Mouse (Mus musculus): ENCODE data around the gene Slc34a1. TPM values are rescaled to one million over a fixed set of nuclear protein-coding genes. Genes with fewer than 3 reads are reported as not detected.

Gene Slc34a1
- polyA plus RNA-seq, 1 experiment from 2014 or later = not detected

DNA sequence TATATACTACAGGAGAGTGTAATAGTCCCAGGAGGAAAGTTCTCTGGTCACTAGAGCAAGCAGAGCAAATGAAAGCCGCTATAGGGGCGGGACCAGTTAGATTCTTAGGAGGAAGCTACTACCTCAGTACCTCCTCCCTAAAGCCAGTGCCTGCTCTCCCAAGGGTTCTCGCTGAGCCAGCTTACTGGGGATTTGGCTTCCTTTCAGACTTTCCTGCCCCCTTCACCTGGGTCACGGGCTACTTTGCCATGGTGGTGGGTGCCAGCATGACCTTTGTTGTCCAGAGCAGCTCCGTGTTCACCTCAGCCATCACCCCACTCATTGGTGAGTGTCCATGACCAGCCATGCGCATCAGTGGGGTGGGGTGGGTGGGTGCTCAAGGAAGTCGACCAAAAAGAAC is 13.8 kb downstream of the Slc34a1 start:
- H3K4me3 ChIP-seq (ENCODE audit: low read depth, low read length) = no peak overlapping the region
- WGBS = 72% methylated on average over 7 of the region's 7 CpGs
- DNase-seq (ENCODE audit: low spot score) (no peak), ATAC-seq (replicated peaks; ENCODE audit: low FRiP score, low TSS enrichment, low read depth) (no peak)
- no peak overlapping the region for H3K27ac ChIP-seq (ENCODE audit: low read depth)
- H3K36me3 ChIP-seq (ENCODE audit: control insufficient read depth, insufficient read depth, low read length) = no peaks in the 10 kb centered on the region
- no peak overlapping the region for H3K9ac ChIP-seq (ENCODE audit: low read length)
- H3K27me3 ChIP-seq (replicated peaks; ENCODE audit: control insufficient read depth, insufficient read depth, low read length) = 0 out of 2 replicates have a peak, but pooled peaks cover 4% of the 10 kb centered on the region
- H3K4me2 ChIP-seq (ENCODE audit: low read length) = no peak overlapping the region
- H3K4me1 ChIP-seq (replicated peaks; ENCODE audit: control insufficient read depth, insufficient read depth, low read length) = no peaks in the 10 kb centered on the region
- H3K9me3 ChIP-seq (ENCODE audit: control insufficient read depth, low read length) = no peaks in the 10 kb centered on the region

DNA sequence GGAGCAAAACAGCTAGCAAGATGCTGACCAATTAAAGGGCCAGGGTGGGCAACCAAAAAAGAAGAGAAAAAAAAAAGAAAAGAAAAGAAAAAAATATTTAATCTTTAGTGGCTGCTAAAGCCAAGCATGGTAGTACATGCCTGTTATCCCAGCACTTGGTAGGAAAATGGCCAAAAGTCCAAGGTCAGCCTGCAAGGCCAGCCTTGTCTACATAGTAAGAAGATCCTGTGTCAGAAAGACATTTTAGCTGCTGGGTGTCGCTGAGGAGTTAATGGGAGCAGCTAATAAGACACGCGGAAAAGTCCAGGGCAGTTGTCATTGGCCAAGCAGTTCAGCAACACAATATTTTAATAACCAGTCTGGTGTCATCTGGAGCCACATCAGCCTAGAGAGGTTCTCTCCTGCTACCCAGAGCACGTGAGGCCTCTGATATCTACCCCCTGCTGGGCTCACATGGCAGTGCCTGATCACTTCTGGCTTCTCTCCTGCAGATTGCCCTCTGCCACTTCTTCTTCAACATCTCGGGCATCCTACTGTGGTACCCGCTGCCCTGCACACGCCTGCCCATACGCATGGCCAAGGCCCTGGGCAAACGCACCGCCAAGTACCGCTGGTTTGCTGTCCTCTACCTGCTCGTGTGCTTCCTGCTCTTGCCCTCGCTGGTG is 14.8 kb downstream of the Slc34a1 start:
- 83% methylated on average over 13 of the region's 13 CpGs for WGBS
- no peak for DNase-seq (ENCODE audit: low spot score)
- H3K9me3 ChIP-seq (ENCODE audit: control insufficient read depth, low read length) = no peaks in the 10 kb centered on the region

DNA sequence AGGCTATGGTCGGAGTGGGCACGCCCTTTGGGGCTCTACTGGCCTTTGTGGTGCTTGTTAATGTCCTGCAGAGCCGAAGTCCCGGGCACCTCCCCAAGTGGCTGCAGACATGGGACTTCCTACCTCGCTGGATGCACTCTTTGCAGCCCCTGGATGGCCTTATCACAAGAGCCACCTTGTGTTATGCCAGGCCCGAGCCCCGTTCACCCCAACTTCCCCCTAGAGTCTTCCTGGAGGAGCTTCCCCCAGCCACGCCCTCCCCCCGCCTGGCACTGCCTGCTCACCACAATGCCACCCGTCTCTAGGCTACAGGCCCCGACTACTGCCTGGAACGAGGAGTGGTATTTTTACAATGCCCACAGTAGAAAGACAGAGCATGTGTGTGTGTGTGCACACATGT is 15.3 kb downstream of the Slc34a1 start:
- Histone ChIP-seq H3K9ac (ENCODE audit: low read length) (no peak overlapping the region), H3K36me3 (ENCODE audit: control insufficient read depth, insufficient read depth, low read length) (no peaks in the 10 kb centered on the region), H3K27ac (ENCODE audit: low read depth) (no peak overlapping the region), H3K4me3 (ENCODE audit: low read depth, low read length) (no peak overlapping the region), H3K4me1 (replicated peaks; ENCODE audit: control insufficient read depth, insufficient read depth, low read length) (0 out of 2 replicates have a peak, but pooled peaks cover 2% of the 10 kb centered on the region), H3K9me3 (ENCODE audit: control insufficient read depth, low read length) (no peaks in the 10 kb centered on the region), H3K4me2 (ENCODE audit: low read length) (no peak overlapping the region), H3K27me3 (replicated peaks; ENCODE audit: control insufficient read depth, insufficient read depth, low read length) (peaks cover 14% of the 10 kb centered on the region)
- DNase-seq (ENCODE audit: low spot score) (no peak), ATAC-seq (replicated peaks; ENCODE audit: low FRiP score, low TSS enrichment, low read depth) (no peak)
- WGBS = 81% methylated on average over 12 of the region's 12 CpGs

More for the DNA sequence above, 14.8 kb downstream of the Slc34a1 start:
- Histone ChIP-seq H3K27me3 (replicated peaks; ENCODE audit: control insufficient read depth, insufficient read depth, low read length) (peaks cover 9% of the 10 kb centered on the region; the same call in 1 of the 2 replicates), H3K9ac (ENCODE audit: low read length) (no peak overlapping the region), H3K4me3 (ENCODE audit: low read depth, low read length) (no peak overlapping the region), H3K4me1 (replicated peaks; ENCODE audit: control insufficient read depth, insufficient read depth, low read length) (0 out of 2 replicates have a peak, but pooled peaks cover under 1% of the 10 kb centered on the region), H3K27ac (ENCODE audit: low read depth) (no peak overlapping the region), H3K4me2 (ENCODE audit: low read length) (no peak overlapping the region), H3K36me3 (ENCODE audit: control insufficient read depth, insufficient read depth, low read length) (no peaks in the 10 kb centered on the region)
- ATAC-seq (replicated peaks; ENCODE audit: low FRiP score, low TSS enrichment, low read depth) = no peak

DNA sequence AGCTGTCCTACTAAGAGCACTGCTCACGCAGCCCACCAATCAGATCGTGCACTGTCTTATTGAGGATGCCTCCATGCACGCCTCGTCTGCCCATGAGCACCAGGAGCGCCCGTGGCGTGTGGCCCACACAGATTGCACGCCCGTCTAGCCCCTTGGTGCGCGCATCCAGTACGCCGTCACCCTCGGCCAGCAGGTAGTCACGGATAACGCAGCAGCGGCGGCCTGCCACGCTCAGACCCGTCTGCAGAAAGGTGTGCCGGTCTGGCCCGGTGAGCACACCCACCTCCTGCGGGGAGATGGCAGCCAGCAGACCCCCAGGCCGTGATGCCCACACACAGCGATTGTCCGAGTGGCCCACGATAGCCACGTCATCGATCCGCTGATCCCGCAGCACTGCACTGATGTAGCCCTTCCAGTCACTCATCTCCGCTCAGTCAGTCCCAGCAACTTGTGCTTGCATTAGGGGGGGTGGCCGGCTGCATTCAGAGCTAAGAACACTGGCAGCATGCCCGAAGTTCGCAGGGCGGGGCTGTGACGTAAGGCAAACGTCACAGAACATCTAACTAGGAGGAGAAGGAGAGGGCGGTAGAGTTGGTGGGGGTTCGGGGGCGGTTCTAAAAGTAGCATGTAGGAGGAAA is 16.9 kb downstream of the Slc34a1 start, which contains the start of gene Pfn3:
Gene Pfn3, minus strand, starts transcription at position 490 of the 638 bp plus-strand sequence.
- Histone ChIP-seq H3K9me3 (ENCODE audit: control insufficient read depth, low read length) (no peaks in the 10 kb centered on the region), H3K9ac (ENCODE audit: low read length) (peak within 1 kb of the TSS; percentile 0; the same call in 1 of the 2 replicates), H3K4me3 (ENCODE audit: low read depth, low read length) (peak within 1 kb of the TSS; percentile 16), H3K36me3 (ENCODE audit: control insufficient read depth, insufficient read depth, low read length) (no peaks in the 10 kb centered on the region), H3K4me1 (replicated peaks; ENCODE audit: control insufficient read depth, insufficient read depth, low read length) (0 out of 2 replicates have a peak, but pooled peaks cover 2% of the 10 kb centered on the region), H3K27ac (ENCODE audit: low read depth) (no peak within 1 kb of the TSS), H3K4me2 (ENCODE audit: low read length) (peak within 1 kb of the TSS; percentile 43), H3K27me3 (replicated peaks; ENCODE audit: control insufficient read depth, insufficient read depth, low read length) (peaks cover 26% of the 10 kb centered on the region)
- DNase-seq (ENCODE audit: low spot score) (peak; percentile 88), ATAC-seq (replicated peaks; ENCODE audit: low FRiP score, low TSS enrichment, low read depth) (peak; percentile 57)
- WGBS = 11% methylated on average over 41 of the region's 41 CpGs

DNA sequence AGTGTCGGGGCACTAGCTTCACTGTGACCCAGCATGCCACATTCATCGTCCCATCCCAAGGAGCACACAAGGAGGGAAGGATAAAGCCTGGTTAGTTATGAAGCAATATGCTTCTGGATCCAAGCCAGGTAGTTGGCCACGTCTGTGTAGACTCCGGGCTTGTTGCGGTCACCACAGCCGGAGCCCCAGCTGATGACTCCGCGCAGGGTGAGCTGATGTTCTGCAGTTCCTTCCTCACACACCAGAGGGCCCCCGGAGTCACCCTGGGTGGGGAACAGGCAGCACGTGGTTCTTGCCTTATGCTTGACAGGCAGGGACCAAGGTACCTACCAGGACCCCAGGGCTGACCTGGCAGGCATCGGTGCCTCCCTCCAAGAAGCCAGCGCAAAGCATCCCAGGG is 20.0 kb downstream of the Slc34a1 start:
- 10% methylated on average over 12 of the region's 12 CpGs for WGBS
- H3K4me1 ChIP-seq (replicated peaks; ENCODE audit: control insufficient read depth, insufficient read depth, low read length) = 0 out of 2 replicates have a peak, but pooled peaks cover 2% of the 10 kb centered on the region
- no peak overlapping the region for H3K4me2 ChIP-seq (ENCODE audit: low read length)
- no peak overlapping the region for H3K27ac ChIP-seq (ENCODE audit: low read depth)
- H3K9me3 ChIP-seq (ENCODE audit: control insufficient read depth, low read length) = no peaks in the 10 kb centered on the region
- peak; percentile 62 for ATAC-seq (replicated peaks; ENCODE audit: low FRiP score, low TSS enrichment, low read depth)
- peak; percentile 94 for DNase-seq (ENCODE audit: low spot score)
- peaks cover 49% of the 10 kb centered on the region for H3K27me3 ChIP-seq (replicated peaks; ENCODE audit: control insufficient read depth, insufficient read depth, low read length)
- H3K4me3 ChIP-seq (ENCODE audit: low read depth, low read length) = no peak overlapping the region
- H3K36me3 ChIP-seq (ENCODE audit: control insufficient read depth, insufficient read depth, low read length) = no peaks in the 10 kb centered on the region
- no peak overlapping the region for H3K9ac ChIP-seq (ENCODE audit: low read length)

DNA sequence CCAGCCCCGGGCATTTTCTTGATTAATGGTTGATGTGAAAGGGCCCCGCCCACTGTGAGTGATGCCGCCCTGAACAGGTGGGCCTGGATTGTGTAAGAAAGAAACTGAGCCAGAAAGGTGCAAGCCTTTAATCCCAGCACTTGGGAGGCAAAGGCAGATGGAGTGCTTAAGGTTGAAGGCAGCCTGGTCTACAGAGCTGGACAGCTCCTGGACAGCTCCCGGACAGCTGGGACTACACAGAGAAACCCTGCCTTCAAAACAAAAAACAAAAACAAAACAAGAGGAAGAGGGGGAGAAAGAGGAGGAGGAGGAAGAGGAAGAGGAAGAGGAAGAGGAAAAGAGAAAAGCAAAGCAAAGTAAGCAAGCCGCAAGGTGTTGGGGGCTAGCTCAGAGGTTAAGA is 21.2 kb downstream of the Slc34a1 start:
- WGBS = 75% methylated on average over 5 of the region's 5 CpGs
- Histone ChIP-seq H3K27me3 (replicated peaks; ENCODE audit: control insufficient read depth, insufficient read depth, low read length) (peaks cover 49% of the 10 kb centered on the region), H3K4me1 (replicated peaks; ENCODE audit: control insufficient read depth, insufficient read depth, low read length) (0 out of 2 replicates have a peak, but pooled peaks cover 2% of the 10 kb centered on the region), H3K4me3 (ENCODE audit: low read depth, low read length) (no peak overlapping the region), H3K36me3 (ENCODE audit: control insufficient read depth, insufficient read depth, low read length) (no peaks in the 10 kb centered on the region), H3K4me2 (ENCODE audit: low read length) (no peak overlapping the region), H3K27ac (ENCODE audit: low read depth) (no peak overlapping the region), H3K9me3 (ENCODE audit: control insufficient read depth, low read length) (no peaks in the 10 kb centered on the region), H3K9ac (ENCODE audit: low read length) (no peak overlapping the region)
- ATAC-seq (replicated peaks; ENCODE audit: low FRiP score, low TSS enrichment, low read depth) = no peak
- DNase-seq (ENCODE audit: low spot score) = no peak

DNA sequence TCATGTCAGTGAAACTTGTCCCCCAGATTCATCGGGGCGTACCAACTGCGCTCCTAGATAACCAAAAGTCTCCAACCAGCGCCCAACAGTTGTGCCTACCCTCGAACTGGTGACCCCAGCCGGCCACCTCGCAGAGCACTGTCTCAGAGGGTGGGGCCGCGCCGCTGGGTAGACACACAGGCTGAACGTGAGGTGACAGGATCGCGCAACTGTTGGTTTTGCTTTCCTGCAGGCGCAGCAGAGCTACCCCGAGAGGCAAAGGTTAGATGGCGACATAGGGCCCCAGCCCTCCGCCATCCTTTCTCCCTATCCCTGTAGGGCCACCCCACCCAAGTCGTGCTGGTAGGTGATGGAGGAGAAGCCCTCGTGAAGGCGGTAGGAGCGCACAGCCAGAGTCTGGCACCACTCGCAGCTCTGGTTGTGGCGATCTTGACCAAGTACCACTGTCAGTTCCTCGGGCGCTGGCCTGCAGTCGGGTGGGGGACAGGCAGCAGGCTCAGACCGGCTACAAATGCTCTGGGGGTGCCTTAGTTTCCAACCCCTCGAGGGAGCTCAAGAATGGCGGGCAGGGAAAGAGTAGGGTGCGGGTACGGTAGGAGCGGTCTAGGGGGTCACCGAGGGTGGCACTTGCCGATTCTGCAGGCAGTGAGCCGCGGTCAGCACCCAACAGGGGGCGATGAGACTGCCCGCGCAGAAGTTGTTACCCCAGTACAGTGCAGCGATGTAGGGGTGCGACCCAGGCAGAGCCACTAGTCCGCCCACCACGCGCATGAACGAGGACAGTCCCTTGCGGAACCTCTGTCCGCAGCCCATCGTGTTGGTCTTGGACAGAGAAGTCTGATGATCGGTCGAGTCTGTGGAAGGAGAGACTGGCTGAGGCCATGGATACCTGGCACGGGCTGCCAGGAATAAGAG is 22.3 kb downstream of the Slc34a1 start:
- Histone ChIP-seq H3K27me3 (replicated peaks; ENCODE audit: control insufficient read depth, insufficient read depth, low read length) (peaks cover 45% of the 10 kb centered on the region), H3K36me3 (ENCODE audit: control insufficient read depth, insufficient read depth, low read length) (no peaks in the 10 kb centered on the region), H3K4me2 (ENCODE audit: low read length) (peak overlapping the region; percentile 33), H3K27ac (ENCODE audit: low read depth) (no peak overlapping the region), H3K4me1 (replicated peaks; ENCODE audit: control insufficient read depth, insufficient read depth, low read length) (0 out of 2 replicates have a peak, but pooled peaks cover 2% of the 10 kb centered on the region), H3K9ac (ENCODE audit: low read length) (no peak overlapping the region), H3K4me3 (ENCODE audit: low read depth, low read length) (peak overlapping the region; percentile 2), H3K9me3 (ENCODE audit: control insufficient read depth, low read length) (no peaks in the 10 kb centered on the region)
- ATAC-seq (replicated peaks; ENCODE audit: low FRiP score, low TSS enrichment, low read depth) (no peak), DNase-seq (ENCODE audit: low spot score) (no peak)
- 27% methylated on average over 51 of the region's 51 CpGs for WGBS

All from intestine, embryonic 14.5 days (tissue).